Mouse (Mus musculus): Measurements from ENCODE around the gene Znrf4. TPM values are rescaled to one million over a fixed set of nuclear protein-coding genes. Genes with fewer than 3 reads are reported as not detected.

The Znrf4 gene
- polyA plus RNA-seq, 1 experiment: not detected

- no peak overlapping the region for H3ac ChIP-seq (ENCODE audit: control insufficient read depth, insufficient read length)
- no peaks in the 10 kb centered on the region for H3K36me3 ChIP-seq (ENCODE audit: control insufficient read depth, insufficient read depth)
- no peaks in the 10 kb centered on the region for H3K27me3 ChIP-seq (ENCODE audit: control insufficient read depth, insufficient read depth, insufficient read length)
- no peak overlapping the region for H3K4me2 ChIP-seq (ENCODE audit: low read depth)
- H3K79me2 ChIP-seq (ENCODE audit: control insufficient read depth, insufficient read depth): no peaks in the 10 kb centered on the region
- no peak overlapping the region for H3K4me3 ChIP-seq
- no peak for TF ChIP-seq USF1 (IDR thresholded peaks at IDR 0.05; ENCODE audit: low read depth)
- no peak for TF ChIP-seq REST (IDR thresholded peaks at IDR 0.05; ENCODE audit: insufficient read depth, insufficient read length)
- TF ChIP-seq SRF (IDR thresholded peaks at IDR 0.05; ENCODE audit: control insufficient read depth, insufficient read length, low read depth): no peak
- TF ChIP-seq TCF3 (IDR thresholded peaks at IDR 0.05; ENCODE audit: insufficient read length, low read depth): no peak
- no peak for TF ChIP-seq CEBPB (IDR thresholded peaks at IDR 0.05; ENCODE audit: insufficient read depth, poor library complexity, severe bottlenecking)
- TF ChIP-seq POLR2A (IDR thresholded peaks at IDR 0.05; ENCODE audit: insufficient read length, low read depth): no peak
- no peak for TF ChIP-seq TCF12 (IDR thresholded peaks at IDR 0.05; ENCODE audit: insufficient read depth, poor library complexity, severe bottlenecking)
- TF ChIP-seq MYOD1 (IDR thresholded peaks at IDR 0.05; ENCODE audit: control insufficient read depth in 1 of 3, insufficient read length in 2 of 3, low read depth in 2 of 3): no peak
- no peak for TF ChIP-seq POLR2AphosphoS2 (IDR thresholded peaks at IDR 0.05; ENCODE audit: insufficient read length, low read depth)
- TF ChIP-seq E2F4 (IDR thresholded peaks at IDR 0.05; ENCODE audit: insufficient read depth): no peak
- TF ChIP-seq MYOG (IDR thresholded peaks at IDR 0.05; ENCODE audit: control insufficient read depth in 1 of 3, insufficient read depth in 1 of 3, insufficient read length in 2 of 3, low read depth in 2 of 3): no peak
- no peak for TF ChIP-seq MAX (IDR thresholded peaks at IDR 0.05; ENCODE audit: low read depth)
These were observed 40.6 kb upstream of the Znrf4 start for GRCm38 (mm10) chr17:56552781-56553363.

DNA sequence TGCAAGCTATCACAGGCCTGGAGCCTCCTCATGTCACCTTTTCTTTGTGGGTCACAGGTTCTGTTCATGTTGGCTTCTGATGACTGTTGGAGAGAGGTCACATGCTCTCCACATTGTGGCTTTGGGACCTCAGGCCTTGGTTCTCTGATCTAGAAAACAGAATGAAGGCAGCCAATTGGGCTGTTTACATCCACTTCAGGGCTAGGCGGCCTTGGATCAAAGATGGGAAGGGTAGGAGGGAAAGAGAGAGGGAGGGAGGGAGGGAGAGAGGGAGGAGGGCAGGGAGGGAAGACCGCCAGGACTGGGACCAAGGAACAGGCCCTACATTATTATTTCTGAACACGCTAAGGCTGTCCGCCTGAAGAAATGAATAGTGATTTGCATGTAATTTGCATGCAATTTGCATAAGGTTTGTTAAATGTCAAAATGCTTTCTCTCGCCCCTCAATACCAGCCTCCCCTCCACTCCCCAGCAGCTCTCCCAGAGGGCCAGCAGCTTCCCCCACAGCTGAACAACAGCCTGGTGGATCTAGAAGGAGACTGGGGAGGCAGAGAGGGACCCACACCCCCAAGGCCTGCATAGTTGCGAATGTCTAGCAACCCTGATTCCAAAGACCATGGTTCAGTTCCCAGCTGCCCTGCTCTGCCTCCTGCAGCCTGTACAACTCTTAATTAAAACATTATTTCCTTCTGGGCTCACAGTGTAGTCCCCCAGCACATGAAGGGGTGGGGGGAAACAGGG lies 39.8 kb upstream of the Znrf4 start:
- no peak overlapping the region for H3ac ChIP-seq (ENCODE audit: control insufficient read depth, insufficient read length)
- H3K4me2 ChIP-seq (ENCODE audit: low read depth): no peak overlapping the region
- no peak overlapping the region for H3K4me3 ChIP-seq
- no peaks in the 10 kb centered on the region for H3K36me3 ChIP-seq (ENCODE audit: control insufficient read depth, insufficient read depth)
- no peaks in the 10 kb centered on the region for H3K27me3 ChIP-seq (ENCODE audit: control insufficient read depth, insufficient read depth, insufficient read length)
- TF ChIP-seq USF1 (IDR thresholded peaks at IDR 0.05; ENCODE audit: low read depth) (no peak), POLR2AphosphoS2 (IDR thresholded peaks at IDR 0.05; ENCODE audit: insufficient read length, low read depth) (no peak), SRF (IDR thresholded peaks at IDR 0.05; ENCODE audit: control insufficient read depth, insufficient read length, low read depth) (no peak), CEBPB (IDR thresholded peaks at IDR 0.05; ENCODE audit: insufficient read depth, poor library complexity, severe bottlenecking) (no peak), POLR2A (IDR thresholded peaks at IDR 0.05; ENCODE audit: insufficient read length, low read depth) (no peak), MAX (IDR thresholded peaks at IDR 0.05; ENCODE audit: low read depth) (no peak), TCF12 (IDR thresholded peaks at IDR 0.05; ENCODE audit: insufficient read depth, poor library complexity, severe bottlenecking) (no peak), REST (IDR thresholded peaks at IDR 0.05; ENCODE audit: insufficient read depth, insufficient read length) (no peak), MYOD1 (IDR thresholded peaks at IDR 0.05; ENCODE audit: control insufficient read depth in 1 of 3, insufficient read length in 2 of 3, low read depth in 2 of 3) (no peak), TCF3 (IDR thresholded peaks at IDR 0.05; ENCODE audit: insufficient read length, low read depth) (no peak), MYOG (IDR thresholded peaks at IDR 0.05; ENCODE audit: control insufficient read depth in 1 of 3, insufficient read depth in 1 of 3, insufficient read length in 2 of 3, low read depth in 2 of 3) (no peak), E2F4 (IDR thresholded peaks at IDR 0.05; ENCODE audit: insufficient read depth) (no peak)
- no peaks in the 10 kb centered on the region for H3K79me2 ChIP-seq (ENCODE audit: control insufficient read depth, insufficient read depth)

DNA sequence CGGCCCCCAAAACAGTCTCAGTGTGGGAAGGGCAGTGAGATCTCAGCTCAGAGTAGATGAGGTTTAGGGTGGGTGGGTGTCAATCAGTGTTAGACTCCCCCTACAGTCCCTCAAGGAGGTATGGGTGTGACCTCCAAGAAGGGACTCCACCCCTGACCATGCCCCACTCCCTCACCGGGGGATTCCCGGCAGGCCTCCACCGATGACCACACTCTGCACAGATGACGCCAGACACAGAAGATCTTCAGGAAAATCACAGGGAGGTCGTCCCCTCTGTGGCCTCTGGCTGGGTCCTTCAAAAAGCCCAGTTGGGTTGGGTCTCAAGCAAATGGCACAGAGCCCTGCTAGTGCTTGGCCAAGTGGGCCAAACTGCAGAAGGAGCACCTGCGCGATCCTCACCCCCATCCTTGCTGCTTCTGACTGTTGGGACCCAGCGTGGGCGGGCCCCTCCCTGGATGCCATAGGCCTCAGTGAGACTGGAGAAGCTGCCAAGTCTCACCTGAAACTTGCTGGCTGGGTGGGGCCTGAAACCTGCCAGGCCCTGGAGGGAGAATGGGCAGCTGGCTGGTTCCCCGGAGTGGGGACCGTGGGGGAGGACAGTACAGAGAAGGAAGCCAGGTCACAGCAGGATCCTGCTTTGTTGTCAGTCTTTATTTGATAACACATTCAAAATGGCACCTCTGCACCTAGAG lies 38.7 kb upstream of the Znrf4 start:
- H3K27me3 ChIP-seq (ENCODE audit: control insufficient read depth, insufficient read depth, insufficient read length): no peaks in the 10 kb centered on the region
- no peak overlapping the region for H3K4me3 ChIP-seq
- no peaks in the 10 kb centered on the region for H3K36me3 ChIP-seq (ENCODE audit: control insufficient read depth, insufficient read depth)
- no peak overlapping the region for H3ac ChIP-seq (ENCODE audit: control insufficient read depth, insufficient read length)
- no peaks in the 10 kb centered on the region for H3K79me2 ChIP-seq (ENCODE audit: control insufficient read depth, insufficient read depth)
- TF ChIP-seq SRF (IDR thresholded peaks at IDR 0.05; ENCODE audit: control insufficient read depth, insufficient read length, low read depth) (no peak), TCF3 (IDR thresholded peaks at IDR 0.05; ENCODE audit: insufficient read length, low read depth) (no peak), USF1 (IDR thresholded peaks at IDR 0.05; ENCODE audit: low read depth) (no peak), E2F4 (IDR thresholded peaks at IDR 0.05; ENCODE audit: insufficient read depth) (no peak), REST (IDR thresholded peaks at IDR 0.05; ENCODE audit: insufficient read depth, insufficient read length) (no peak), CEBPB (IDR thresholded peaks at IDR 0.05; ENCODE audit: insufficient read depth, poor library complexity, severe bottlenecking) (no peak), MYOD1 (IDR thresholded peaks at IDR 0.05; ENCODE audit: control insufficient read depth in 1 of 3, insufficient read length in 2 of 3, low read depth in 2 of 3) (no peak)
- no peak overlapping the region for H3K4me2 ChIP-seq (ENCODE audit: low read depth)

DNA sequence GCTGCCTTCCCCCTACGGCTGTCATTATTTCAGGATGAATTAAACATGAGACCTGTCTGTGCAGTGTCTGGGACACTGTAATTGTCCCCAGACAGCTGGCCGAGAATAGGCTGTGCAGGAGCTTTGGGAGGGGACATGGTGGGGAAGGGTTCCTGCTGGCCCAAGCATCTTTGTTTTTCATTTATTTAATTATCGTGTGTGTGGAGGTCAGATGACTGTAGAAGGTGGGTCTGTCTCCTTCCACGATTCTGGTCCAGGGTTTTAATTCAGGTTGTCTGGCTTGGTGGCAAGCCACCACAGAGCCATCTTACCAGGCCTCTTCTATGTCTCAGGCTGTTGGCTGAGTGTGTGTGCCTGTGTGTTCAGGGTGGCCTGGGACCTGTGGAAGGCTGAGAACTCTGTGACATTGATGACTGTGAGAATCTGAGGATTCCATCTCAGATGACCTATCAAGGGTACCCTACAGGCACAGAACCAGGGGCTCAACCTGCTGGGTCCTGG lies 36.4 kb upstream of the Znrf4 start:
- Histone ChIP-seq H3K4me3 (no peak overlapping the region), H3K79me2 (ENCODE audit: control insufficient read depth, insufficient read depth) (no peaks in the 10 kb centered on the region), H3K36me3 (ENCODE audit: control insufficient read depth, insufficient read depth) (no peaks in the 10 kb centered on the region), H3K27me3 (ENCODE audit: control insufficient read depth, insufficient read depth, insufficient read length) (no peaks in the 10 kb centered on the region), H3K4me2 (ENCODE audit: low read depth) (no peak overlapping the region), H3ac (ENCODE audit: control insufficient read depth, insufficient read length) (no peak overlapping the region)
- TF ChIP-seq MAX (IDR thresholded peaks at IDR 0.05; ENCODE audit: low read depth) (no peak), POLR2A (IDR thresholded peaks at IDR 0.05; ENCODE audit: insufficient read length, low read depth) (no peak), CEBPB (IDR thresholded peaks at IDR 0.05; ENCODE audit: insufficient read depth, poor library complexity, severe bottlenecking) (no peak), TCF12 (IDR thresholded peaks at IDR 0.05; ENCODE audit: insufficient read depth, poor library complexity, severe bottlenecking) (no peak), MYOG (IDR thresholded peaks at IDR 0.05; ENCODE audit: control insufficient read depth in 1 of 3, insufficient read depth in 1 of 3, insufficient read length in 2 of 3, low read depth in 2 of 3) (no peak), MYOD1 (IDR thresholded peaks at IDR 0.05; ENCODE audit: control insufficient read depth in 1 of 3, insufficient read length in 2 of 3, low read depth in 2 of 3) (no peak), REST (IDR thresholded peaks at IDR 0.05; ENCODE audit: insufficient read depth, insufficient read length) (no peak), TCF3 (IDR thresholded peaks at IDR 0.05; ENCODE audit: insufficient read length, low read depth) (no peak), SRF (IDR thresholded peaks at IDR 0.05; ENCODE audit: control insufficient read depth, insufficient read length, low read depth) (no peak), E2F4 (IDR thresholded peaks at IDR 0.05; ENCODE audit: insufficient read depth) (no peak), USF1 (IDR thresholded peaks at IDR 0.05; ENCODE audit: low read depth) (no peak), POLR2AphosphoS2 (IDR thresholded peaks at IDR 0.05; ENCODE audit: insufficient read length, low read depth) (no peak)
